Mouse (Mus musculus): ENCODE measurements at regions not wholly inside any gene's neighbourhood (a gene's known extent, or its start where the extent isn't known, plus 50 kb on each side); places are given as distances from the start of the nearest gene placed in this dataset.

- H3K27ac ChIP-seq (ENCODE audit: low read depth, low read length) = no peak overlapping the region
- H3K36me3 ChIP-seq (ENCODE audit: control insufficient read depth, insufficient read depth, low read length) = no peaks in the 10 kb centered on the region
- DNase-seq (ENCODE audit: low spot score) = no peak
- H3K9ac ChIP-seq (ENCODE audit: low read depth, low read length) = no peak overlapping the region
- H3K9me3 ChIP-seq (ENCODE audit: control insufficient read depth, low read length) = no peaks in the 10 kb centered on the region
- no peak for ATAC-seq (replicated peaks; ENCODE audit: low FRiP score)
- H3K4me3 ChIP-seq (ENCODE audit: low read depth, low read length) = no peak overlapping the region
- H3K27me3 ChIP-seq (replicated peaks; ENCODE audit: control insufficient read depth, insufficient read depth, low read length) = no peaks in the 10 kb centered on the region
- H3K4me2 ChIP-seq = no peak overlapping the region
- H3K4me1 ChIP-seq (replicated peaks; ENCODE audit: control insufficient read depth, insufficient read depth, low read length) = no peaks in the 10 kb centered on the region
- 59% methylated on average over 1 of the region's 1 CpGs for WGBS
Observed at GRCm38 (mm10) chr15:42944610-42945009, 2810.4 kb downstream of the 9330182O14Rik start.

GRCm38 (mm10) chr15:42955167-42955566 is 2821.0 kb downstream of the 9330182O14Rik start:
- Histone ChIP-seq H3K36me3 (ENCODE audit: control insufficient read depth, insufficient read depth, low read length) (no peaks in the 10 kb centered on the region), H3K4me3 (ENCODE audit: low read depth, low read length) (no peak overlapping the region), H3K9ac (ENCODE audit: low read depth, low read length) (no peak overlapping the region), H3K4me1 (replicated peaks; ENCODE audit: control insufficient read depth, insufficient read depth, low read length) (no peaks in the 10 kb centered on the region), H3K27ac (ENCODE audit: low read depth, low read length) (no peak overlapping the region), H3K9me3 (ENCODE audit: control insufficient read depth, low read length) (no peaks in the 10 kb centered on the region), H3K27me3 (replicated peaks; ENCODE audit: control insufficient read depth, insufficient read depth, low read length) (no peaks in the 10 kb centered on the region), H3K4me2 (no peak overlapping the region)
- 79% methylated on average over 4 of the region's 4 CpGs for WGBS
- DNase-seq (ENCODE audit: low spot score) (no peak), ATAC-seq (replicated peaks; ENCODE audit: low FRiP score) (no peak)

GRCm38 (mm10) chr15:42962747-42963338 is 2828.7 kb downstream of the 9330182O14Rik start:
- DNase-seq (ENCODE audit: low spot score) = peak; percentile 32
- Histone ChIP-seq H3K9me3 (ENCODE audit: control insufficient read depth, low read length) (no peaks in the 10 kb centered on the region), H3K27me3 (replicated peaks; ENCODE audit: control insufficient read depth, insufficient read depth, low read length) (no peaks in the 10 kb centered on the region), H3K4me1 (replicated peaks; ENCODE audit: control insufficient read depth, insufficient read depth, low read length) (no peaks in the 10 kb centered on the region), H3K9ac (ENCODE audit: low read depth, low read length) (no peak overlapping the region), H3K36me3 (ENCODE audit: control insufficient read depth, insufficient read depth, low read length) (no peaks in the 10 kb centered on the region), H3K4me3 (ENCODE audit: low read depth, low read length) (no peak overlapping the region), H3K4me2 (no peak overlapping the region), H3K27ac (ENCODE audit: low read depth, low read length) (no peak overlapping the region)
- ATAC-seq (replicated peaks; ENCODE audit: low FRiP score) = no peak; the same call in 1 of the 2 replicates
- WGBS = 24% methylated on average over 11 of the region's 11 CpGs

GRCm38 (mm10) chr15:42965314-42965713 is 2831.1 kb downstream of the 9330182O14Rik start:
- no peak overlapping the region for H3K4me2 ChIP-seq
- no peaks in the 10 kb centered on the region for H3K4me1 ChIP-seq (replicated peaks; ENCODE audit: control insufficient read depth, insufficient read depth, low read length)
- no peak overlapping the region for H3K4me3 ChIP-seq (ENCODE audit: low read depth, low read length)
- no peak overlapping the region for H3K27ac ChIP-seq (ENCODE audit: low read depth, low read length)
- no peak for ATAC-seq (replicated peaks; ENCODE audit: low FRiP score)
- DNase-seq (ENCODE audit: low spot score) = no peak
- H3K9ac ChIP-seq (ENCODE audit: low read depth, low read length) = no peak overlapping the region
- H3K9me3 ChIP-seq (ENCODE audit: control insufficient read depth, low read length) = no peaks in the 10 kb centered on the region
- no peaks in the 10 kb centered on the region for H3K27me3 ChIP-seq (replicated peaks; ENCODE audit: control insufficient read depth, insufficient read depth, low read length)
- no peaks in the 10 kb centered on the region for H3K36me3 ChIP-seq (ENCODE audit: control insufficient read depth, insufficient read depth, low read length)
- WGBS = 64% methylated on average over 3 of the region's 3 CpGs
